In the genomic region with DNA sequence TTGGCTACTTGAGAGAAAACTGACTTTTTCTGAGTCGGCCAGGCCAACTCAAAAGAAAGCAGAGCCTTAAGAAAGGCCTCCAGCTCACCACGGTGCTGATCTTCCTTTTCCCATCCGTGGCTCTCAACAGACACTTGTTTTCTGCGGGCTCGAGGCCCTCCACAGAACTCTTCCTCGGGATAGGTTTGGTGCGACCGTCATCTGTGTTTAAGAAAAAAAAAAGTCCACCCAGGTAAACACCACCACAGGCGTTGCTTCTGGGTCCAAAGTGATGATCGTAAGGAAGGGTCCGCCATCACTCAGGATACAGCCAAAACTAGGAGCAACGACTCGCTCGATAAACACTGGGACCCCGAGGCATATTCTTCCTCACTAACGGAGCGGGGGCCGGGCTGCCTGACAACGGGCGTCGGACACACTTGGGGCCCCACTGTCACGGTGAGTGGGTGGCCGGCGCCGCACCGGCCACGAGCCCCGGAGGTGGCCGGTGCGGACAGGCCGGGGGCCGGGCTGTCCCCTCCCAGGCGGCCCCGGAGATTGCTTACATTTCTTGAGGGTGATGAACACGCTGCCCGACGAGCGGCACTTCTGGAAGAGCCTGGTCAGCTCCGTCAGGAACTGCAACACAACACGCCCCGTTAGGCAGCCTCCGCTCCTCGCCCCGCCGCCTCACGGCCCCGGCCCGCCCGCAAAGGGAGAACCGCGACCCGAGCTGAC, we compare ENCODE assay signal across 8 mouse cellular contexts. TPM values are rescaled to one million over a fixed set of nuclear protein-coding genes. Genes with fewer than 3 reads are reported as not detected.
DNase-seq lines count a peak whose midpoint lies in the region; ATAC-seq lines count a peak whose summit lies in the region.

No protein-coding gene starts in this region.

- no peaks in the 10 kb centered on the region for H3K9me3 ChIP-seq in heart, embryonic 13.5 days
- no peaks in the 10 kb centered on the region for H3K9me3 ChIP-seq in erythroblast, embryonic 14.5 days (ENCODE audit: control insufficient read depth, low read length)
- no peaks in the 10 kb centered on the region for H3K9me3 ChIP-seq in liver, embryonic 12.5 days (replicated peaks)
- no peaks in the 10 kb centered on the region for H3K9me3 ChIP-seq in stomach, embryonic 16.5 days (replicated peaks; ENCODE audit: control insufficient read depth, low read length)

- H3K4me2 ChIP-seq in heart, embryonic 13.5 days: peak overlapping the region; percentile 93
- peak overlapping the region; percentile 88 for H3K4me2 ChIP-seq in liver, embryonic 12.5 days
- H3K4me2 ChIP-seq in stomach, embryonic 16.5 days (ENCODE audit: low read depth, low read length): peak overlapping the region; percentile 82

- peak overlapping the region; percentile 96 for H3K9ac ChIP-seq in heart, embryonic 13.5 days
- H3K9ac ChIP-seq in liver, embryonic 12.5 days: peak overlapping the region; percentile 91
- peak overlapping the region; percentile 88 for H3K9ac ChIP-seq in stomach, embryonic 16.5 days (ENCODE audit: low read length)

- peak overlapping the region; percentile 84 for H3K27ac ChIP-seq in heart, embryonic 13.5 days (replicated peaks)
- peak overlapping the region; percentile 90 for H3K27ac ChIP-seq in liver, embryonic 12.5 days
- H3K27ac ChIP-seq in stomach, embryonic 16.5 days (ENCODE audit: low read length): peak overlapping the region; percentile 84

- H3K4me3 ChIP-seq in heart, embryonic 13.5 days: peak overlapping the region; percentile 97
- H3K4me3 ChIP-seq in erythroblast, embryonic 14.5 days (replicated peaks): peak overlapping the region; percentile 100
- H3K4me3 ChIP-seq in liver, embryonic 12.5 days: peak overlapping the region; percentile 88
- peak overlapping the region; percentile 82 for H3K4me3 ChIP-seq in stomach, embryonic 16.5 days (replicated peaks; ENCODE audit: low read length)

- intact Hi-C loops in heart, postnatal 25 days (cut with DNase I): no loop called here

- no peaks in the 10 kb centered on the region for H3K27me3 ChIP-seq in heart, embryonic 13.5 days (replicated peaks)
- H3K27me3 ChIP-seq in erythroblast, embryonic 14.5 days (ENCODE audit: control insufficient read depth): peaks cover 4% of the 10 kb centered on the region; the same call in 1 of the 2 replicates
- H3K27me3 ChIP-seq in liver, embryonic 12.5 days (replicated peaks): 0 out of 2 replicates have a peak, but pooled peaks cover 3% of the 10 kb centered on the region
- H3K27me3 ChIP-seq in stomach, embryonic 16.5 days (ENCODE audit: control insufficient read depth, insufficient read depth, low read length): no peaks in the 10 kb centered on the region

- H3K4me1 ChIP-seq in heart, embryonic 13.5 days: peaks cover 15% of the 10 kb centered on the region
- peaks cover 36% of the 10 kb centered on the region for H3K4me1 ChIP-seq in erythroblast, embryonic 14.5 days (ENCODE audit: control insufficient read depth)
- H3K4me1 ChIP-seq in liver, embryonic 12.5 days: peaks cover 31% of the 10 kb centered on the region
- peaks cover 8% of the 10 kb centered on the region for H3K4me1 ChIP-seq in stomach, embryonic 16.5 days (ENCODE audit: control insufficient read depth, insufficient read depth, low read length)

- DNase-seq in heart, postnatal 25 days (ENCODE audit: low spot score): no peak
- no peak for DNase-seq in layer of hippocampus, postnatal 25 days (ENCODE audit: extremely low spot score in 1 of 2, low spot score in 1 of 2)
- no peak for DNase-seq in embryo, embryonic 10 days (ENCODE audit: low spot score)

- no peak; the same call in 1 of the 2 replicates for ATAC-seq in heart, embryonic 13.5 days (ENCODE audit: extremely low read depth, insufficient number of reproducible peaks, low FRiP score, low TSS enrichment)
- peak; percentile 8 for ATAC-seq in CD4-positive, CD25-positive, alpha-beta regulatory T cell, adult 4 months
- peak; percentile 69 for ATAC-seq in liver, embryonic 12.5 days
- ATAC-seq in stomach, embryonic 16.5 days (ENCODE audit: insufficient read depth, low FRiP score): peak; percentile 69

- WGBS in heart, embryonic 13.5 days: 2% methylated on average over 52 of the region's 52 CpGs
- WGBS in liver, embryonic 12.5 days (ENCODE audit: insufficient replicate concordance): 2% methylated on average over 37 of the region's 52 CpGs
- 1% methylated on average over 52 of the region's 52 CpGs for WGBS in stomach, embryonic 16.5 days

- peaks cover 40% of the 10 kb centered on the region for H3K36me3 ChIP-seq in heart, embryonic 13.5 days
- peaks cover 35% of the 10 kb centered on the region for H3K36me3 ChIP-seq in erythroblast, embryonic 14.5 days (ENCODE audit: control insufficient read depth)
- H3K36me3 ChIP-seq in liver, embryonic 12.5 days: peaks cover 39% of the 10 kb centered on the region
- H3K36me3 ChIP-seq in stomach, embryonic 16.5 days (ENCODE audit: control insufficient read depth, insufficient read depth, low read length): 0 out of 2 replicates have a peak, but pooled peaks cover 8% of the 10 kb centered on the region

RNA-seq across cellular contexts. Expression of a gene that starts 0.5 kb away (rescaled TPM):
- 196 and 218 TPM in 2 replicates for polyA plus RNA-seq in heart, embryonic 13.5 days (2015; fragmentation: Nextera tagmentation; extraction: Ambion mirVana)
- total RNA-seq in heart, postnatal 25 days (2021): 100 to 1,000 TPM; 107 to 116 TPM
- 100 to 1,000 TPM; 272 to 283 TPM for polyA plus RNA-seq in CD4-positive, CD25-positive, alpha-beta regulatory T cell, adult 4 months (2017; shearing (Covaris generic))
- polyA plus RNA-seq in erythroblast, embryonic 14.5 days (2012): 4.5 and 5.8 TPM in 2 replicates
- 130 TPM in 2 replicates for polyA plus RNA-seq in liver, embryonic 12.5 days (2016; fragmentation: Nextera tagmentation; extraction: Ambion mirVana)
- 214 and 229 TPM in 2 replicates for polyA plus RNA-seq in stomach, embryonic 16.5 days (2015; fragmentation: Nextera tagmentation; extraction: Ambion mirVana)
- total RNA-seq in layer of hippocampus, postnatal 25 days (2021): 100 to 1,000 TPM; 163 to 201 TPM

Comparison
In these comparisons a context has a peak if more than half of its experiments do, and no peak if none do; other contexts are left out.
1. RNA of a gene that starts 0.5 kb away (polyA plus RNA-seq): 272 to 283 TPM in CD4-positive, CD25-positive, alpha-beta regulatory T cell, adult 4 months, 214 to 229 TPM in stomach, embryonic 16.5 days, 196 to 218 TPM in heart, embryonic 13.5 days and 130 TPM in liver, embryonic 12.5 days; 4.5 to 5.8 TPM in erythroblast, embryonic 14.5 days; every median in the first group is over 10 times any median in the second.
2. Peak in every context shown above with its lines, with median percentiles within 50 percentile points of each other: H3K27ac ChIP-seq, H3K4me2 ChIP-seq, H3K4me3 ChIP-seq and H3K9ac ChIP-seq.